Mouse (Mus musculus): ENCODE measurements around the gene Phf1.

The Phf1 gene

GRCm38 (mm10) chr17:26979426-26979825 is 46.6 kb downstream of the Phf1 start:
- WGBS = 81% methylated on average over 2 of the region's 2 CpGs

GRCm38 (mm10) chr17:26981050-26981449 is 48.2 kb downstream of the Phf1 start:
- 36% methylated on average over 2 of the region's 2 CpGs for WGBS

- 84% methylated on average over 4 of the region's 4 CpGs for WGBS
Measured at GRCm38 (mm10) chr17:26983382-26983781, 50.5 kb downstream of the Phf1 start.

- 89% methylated on average over 10 of the region's 10 CpGs for WGBS
Measured at GRCm38 (mm10) chr17:26985503-26986179, 52.8 kb downstream of the Phf1 start.

Measured in cerebral cortex, adult 2 months (tissue).